Mouse (Mus musculus): ENCODE results near the gene Ccdc138. TPM values are rescaled to one million over a fixed set of nuclear protein-coding genes. Genes with fewer than 3 reads are reported as not detected.

The Ccdc138 gene
- polyA plus RNA-seq, 1 experiment from 2014 or later = 9.3 TPM

Other genes with a start within 250 kb of the Ccdc138 start
- gene Gcc2, start 242.5 kb upstream of the Ccdc138 start, polyA plus RNA-seq (2015; fragmentation: Nextera tagmentation; extraction: Ambion mirVana) = 67.6 and 70.5 TPM in 2 replicates
- gene Lims1, start 174.5 kb upstream of the Ccdc138 start, polyA plus RNA-seq (2015; fragmentation: Nextera tagmentation; extraction: Ambion mirVana) = 141 and 155 TPM in 2 replicates
- 19.3 and 21.8 TPM in 2 replicates for gene Ranbp2, start 51.0 kb upstream of the Ccdc138 start, polyA plus RNA-seq (2015; fragmentation: Nextera tagmentation; extraction: Ambion mirVana)
- 1.4 and 1.5 TPM in 2 replicates for gene Edar, start 177.7 kb downstream of the Ccdc138 start, polyA plus RNA-seq (2015; fragmentation: Nextera tagmentation; extraction: Ambion mirVana)
- not detected in 2 replicates for gene Gm17542, start 220.3 kb downstream of the Ccdc138 start, polyA plus RNA-seq (2015; fragmentation: Nextera tagmentation; extraction: Ambion mirVana)

All from thymus, postnatal 0 days (tissue).